ENCODE assay signal across 11 mouse cellular contexts in genomic region chr11:117534912-117535311, GRCm38 (mm10). TPM values are rescaled to one million over a fixed set of nuclear protein-coding genes. Genes with fewer than 3 reads are reported as not detected.
DNase-seq lines count a peak whose midpoint lies in the region; ATAC-seq and TF ChIP-seq lines count a peak whose summit lies in the region.
"Had no signal": no experiment of that assay in that cellular context is flagged by ENCODE, and none has a peak within 500 bp of the region (broad histone marks: within the 10 kb centered on the region; RNA-seq: fewer than 3 reads in every experiment).

No protein-coding gene starts in this region.

- intact Hi-C loops in heart, adult 2 months (cut with DNase I) = no loop called here

- H3K36me3 ChIP-seq in heart, adult 2 months (ENCODE audit: control insufficient read depth, insufficient read depth, low read length) = no peaks in the 10 kb centered on the region
- no peaks in the 10 kb centered on the region for H3K36me3 ChIP-seq in heart, embryonic 12.5 days
- H3K36me3 ChIP-seq in kidney, embryonic 16.5 days (ENCODE audit: insufficient read depth, low read length) = no peaks in the 10 kb centered on the region
- H3K36me3 ChIP-seq: neural tube, embryonic 12.5 days had no signal

- no peaks in the 10 kb centered on the region for H3K79me2 ChIP-seq in heart, adult 2 months (replicated peaks; ENCODE audit: control insufficient read depth, insufficient read depth, low read length)

- no peak overlapping the region for H3K9ac ChIP-seq in heart, adult 2 months (ENCODE audit: low read depth, low read length)
- H3K9ac ChIP-seq in heart, embryonic 12.5 days = no peak overlapping the region
- H3K9ac ChIP-seq in kidney, embryonic 16.5 days (replicated peaks; ENCODE audit: low read length) = no peak overlapping the region
- H3K9ac ChIP-seq: neural tube, embryonic 12.5 days had no signal

- no peak for TF ChIP-seq POLR2A in heart, adult 2 months (IDR thresholded peaks at IDR 0.05; ENCODE audit: insufficient read depth, low read depth, low read length)

- H3K27ac ChIP-seq in heart, adult 2 months = peak overlapping the region; percentile 69
- H3K27ac ChIP-seq in heart, embryonic 12.5 days (ENCODE audit: poor library complexity, severe bottlenecking) = no peak overlapping the region
- no peak overlapping the region for H3K27ac ChIP-seq in kidney, embryonic 16.5 days (ENCODE audit: low read length)
- H3K27ac ChIP-seq: neural tube, embryonic 12.5 days had no signal

- no peak overlapping the region for H3K4me2 ChIP-seq in heart, embryonic 12.5 days
- H3K4me2 ChIP-seq in kidney, embryonic 16.5 days (replicated peaks; ENCODE audit: low read depth, low read length) = no peak overlapping the region
- H3K4me2 ChIP-seq: neural tube, embryonic 12.5 days had no signal

- no peaks in the 10 kb centered on the region for H3K9me3 ChIP-seq in heart, embryonic 12.5 days (replicated peaks)
- no peaks in the 10 kb centered on the region for H3K9me3 ChIP-seq in kidney, embryonic 16.5 days (ENCODE audit: low read length)
- H3K9me3 ChIP-seq: neural tube, embryonic 12.5 days had no signal

- 0 out of 2 replicates have a peak, but pooled peaks have one; percentile 44 for TF ChIP-seq EP300 in heart, adult 2 months (IDR thresholded peaks at IDR 0.05; ENCODE audit: insufficient read depth, low read depth, low read length)

- peak; percentile 63 to 76 for DNase-seq in heart, adult 2 months
- peak; percentile 57 for DNase-seq in adrenal gland, postnatal 25 days
- peak; percentile 78 for DNase-seq in gastrocnemius, adult 18-20 months (ENCODE audit: low spot score)
- DNase-seq in lung, postnatal 4 days = peak; percentile 74 to 87
- no peak for DNase-seq in thymus, postnatal 0 days (ENCODE audit: low spot score)

- no peak for TF ChIP-seq CTCF in heart, adult 2 months (IDR thresholded peaks at IDR 0.05)

- no peak overlapping the region for H3K4me3 ChIP-seq in heart, adult 2 months
- no peak overlapping the region for H3K4me3 ChIP-seq in heart, embryonic 12.5 days
- H3K4me3 ChIP-seq in kidney, embryonic 16.5 days (ENCODE audit: low read length) = no peak overlapping the region
- H3K4me3 ChIP-seq: neural tube, embryonic 12.5 days had no signal

- H3K4me1 ChIP-seq in heart, adult 2 months (ENCODE audit: control insufficient read depth, insufficient read depth, low read length) = peaks cover 18% of the 10 kb centered on the region
- H3K4me1 ChIP-seq in heart, embryonic 12.5 days (replicated peaks) = no peaks in the 10 kb centered on the region
- H3K4me1 ChIP-seq in kidney, embryonic 16.5 days (ENCODE audit: insufficient read depth, low read length) = peaks cover 18% of the 10 kb centered on the region; the same call in 1 of the 2 replicates

- 19% methylated on average over 10 of the region's 10 CpGs for WGBS in heart, adult 2 months
- 66% methylated on average over 10 of the region's 10 CpGs for WGBS in heart, embryonic 12.5 days
- 56% methylated on average over 10 of the region's 10 CpGs for WGBS in kidney, embryonic 16.5 days

- H3K27me3 ChIP-seq in heart, adult 2 months (ENCODE audit: control insufficient read depth, insufficient read depth, low read length) = no peaks in the 10 kb centered on the region
- H3K27me3 ChIP-seq in heart, embryonic 12.5 days (replicated peaks) = peaks cover 19% of the 10 kb centered on the region
- H3K27me3 ChIP-seq in kidney, embryonic 16.5 days (ENCODE audit: insufficient read depth, low read length) = no peaks in the 10 kb centered on the region
- H3K27me3 ChIP-seq: neural tube, embryonic 12.5 days had no signal

- ATAC-seq in heart, embryonic 12.5 days (ENCODE audit: insufficient number of reproducible peaks, low FRiP score) = no peak
- ATAC-seq in kidney, embryonic 16.5 days (ENCODE audit: low FRiP score, low TSS enrichment) = peak; percentile 43; the same call in 1 of the 2 replicates
- no peak for ATAC-seq in erythroblast, adult 5-6 weeks (replicated peaks; ENCODE audit: low FRiP score, poor library complexity, severe bottlenecking)

RNA-seq across cellular contexts. Expression of gene Gm11733, which starts 50.7 kb away (rescaled TPM):
- not detected for total RNA-seq in heart, adult 2 months (2021)
- 0.10 and 0.15 TPM in 2 replicates for polyA plus RNA-seq in heart, adult 2 months (2012; rRNA removed)
- not detected in 2 replicates for polyA plus RNA-seq in heart, embryonic 12.5 days (2016; fragmentation: Nextera tagmentation; extraction: Ambion mirVana)
- total RNA-seq in adrenal gland, postnatal 25 days (2021) = not detected in 2 replicates
- not detected for total RNA-seq in gastrocnemius, adult 18-20 months (2021)
- not detected in 2 replicates for polyA plus RNA-seq in kidney, embryonic 16.5 days (2015; fragmentation: Nextera tagmentation; extraction: Ambion mirVana)
- not detected in 2 replicates for polyA plus RNA-seq in thymus, postnatal 0 days (2015; fragmentation: Nextera tagmentation; extraction: Ambion mirVana)
- not detected in 2 replicates for total RNA-seq in erythroblast, adult 5-6 weeks (2015; ENCODE audit: low replicate concordance)
- not detected in 2 replicates for total RNA-seq in erythroblast, adult 5-6 weeks (2017; ENCODE audit: low replicate concordance)
- total RNA-seq: common myeloid progenitor, adult 5-6 weeks; layer of hippocampus, postnatal 10 days had no signal
- polyA plus RNA-seq: neural tube, embryonic 12.5 days had no signal
